Mouse (Mus musculus) heart, postnatal 14 days (tissue): ENCODE measurements around the gene Stim1. TPM values are rescaled to one million over a fixed set of nuclear protein-coding genes. Genes with fewer than 3 reads are reported as not detected.
"Not testable (repeated sequence)": the region's sequence is repeated elsewhere in the genome, so short reads cannot be mapped to it uniquely, and the experiment has no call there.

ENCODE experiments used
- DNase-seq, 2 experiments: peaks; one replicate each; pipeline ENCODE4 v3.0.0; 2021 to 2022
- intact Hi-C: fragments of 180-260 bp; cut with DNase I; formaldehyde crosslinking; loops from one replicate; pipeline ENCODE4 v1.15.1; 2025
- total RNA-seq, 2 experiments: library from RNA; stranded (reverse); gene quantifications; 2 replicates each; pipeline ENCODE4 v1.2.3; 2021

The Stim1 gene
- total RNA-seq, 2 experiments from 2014 or later: 25.8 to 30.2 TPM

GRCm38 (mm10) chr7:102248691-102249404, 18.8 kb upstream of the Stim1 start:
- intact Hi-C loops: loop anchor here (2.0 kb wide), 1 partner anchor 40 kb away; no protein-coding TSS in a partner anchor
- no peak for DNase-seq

GRCm38 (mm10) chr7:102249531-102249895, 18.1 kb upstream of the Stim1 start:
- intact Hi-C loops: loop anchor here (2.0 kb wide), 1 partner anchor 41 kb away; no protein-coding TSS in a partner anchor
- DNase-seq: no peak

GRCm38 (mm10) chr7:102249896-102250630, 17.5 kb upstream of the Stim1 start:
- DNase-seq: peak; percentile 75 to 83
- intact Hi-C loops: loop anchor here (2.0 to 5.0 kb wide), 3 partner anchors 27 to 58 kb away; no protein-coding TSS in a partner anchor

GRCm38 (mm10) chr7:102250631-102251214, 16.9 kb upstream of the Stim1 start:
- DNase-seq: peak; percentile 96
- intact Hi-C loops: loop anchor here (2.0 to 5.0 kb wide), 2 partner anchors 28 to 58 kb away; no protein-coding TSS in a partner anchor

GRCm38 (mm10) chr7:102253631-102254030, 14.0 kb upstream of the Stim1 start:
- no peak for DNase-seq
- intact Hi-C loops: loop anchor here (5.0 kb wide), 1 partner anchor 61 kb away; no protein-coding TSS in a partner anchor

GRCm38 (mm10) chr7:102255954-102256353, 11.7 kb upstream of the Stim1 start, which contains the start of gene Rhog:
Rhog (minus strand) TSS chr7:102256054.
- intact Hi-C loops: no loop called here

GRCm38 (mm10) chr7:102256636-102257035, 11.0 kb upstream of the Stim1 start:
- intact Hi-C loops: no loop called here

More at GRCm38 (mm10) chr7:102255954-102256353, 11.7 kb upstream of the Stim1 start, which contains the start of gene Rhog:
- no peak for DNase-seq

GRCm38 (mm10) chr7:102258189-102258588, 9.4 kb upstream of the Stim1 start:
- peak; percentile 80 to 90 for DNase-seq
- intact Hi-C loops: loop anchor here (2.0 kb wide), 1 partner anchor 159 kb away; no protein-coding TSS in a partner anchor

More at GRCm38 (mm10) chr7:102256636-102257035, 11.0 kb upstream of the Stim1 start:
- DNase-seq: no peak

- DNase-seq: no peak
- intact Hi-C loops: loop anchor here (2.0 kb wide), 1 partner anchor 158 kb away; no protein-coding TSS in a partner anchor
These were observed 8.9 kb upstream of the Stim1 start for GRCm38 (mm10) chr7:102258753-102259152.

- no peak for DNase-seq
- intact Hi-C loops: loop anchor here (2.0 kb wide), 1 partner anchor 157 kb away; no protein-coding TSS in a partner anchor
These were observed 7.7 kb upstream of the Stim1 start for GRCm38 (mm10) chr7:102259716-102260479.

- intact Hi-C loops: no loop called here
- no peak for DNase-seq
These were observed 7.1 kb upstream of the Stim1 start for GRCm38 (mm10) chr7:102260518-102260917.

- DNase-seq: no peak
- intact Hi-C loops: no loop called here
These were observed 4.6 kb upstream of the Stim1 start for GRCm38 (mm10) chr7:102263020-102263419.

GRCm38 (mm10) chr7:102266021-102266400, 1.6 kb upstream of the Stim1 start:
- not testable (repeated sequence) for DNase-seq
- intact Hi-C loops: loop anchor here (2.0 to 5.0 kb wide), 2 partner anchors 81 to 151 kb away; no protein-coding TSS in a partner anchor

- peak; percentile 15 to 18 for DNase-seq
- intact Hi-C loops: loop anchor here (2.0 to 5.0 kb wide), 2 partner anchors 81 to 150 kb away; no protein-coding TSS in a partner anchor
These were observed 1.1 kb upstream of the Stim1 start for GRCm38 (mm10) chr7:102266401-102267042.

- peak; percentile 94 to 97 for DNase-seq
- intact Hi-C loops: loop anchor here (2.0 to 5.0 kb wide), 2 partner anchors 80 to 150 kb away; no protein-coding TSS in a partner anchor
These were observed 460 bp upstream of the Stim1 start for GRCm38 (mm10) chr7:102267113-102267579.

GRCm38 (mm10) chr7:102268395-102268748, 766 bp downstream of the Stim1 start:
- intact Hi-C loops: loop anchor here (5.0 kb wide), 1 partner anchor 79 kb away; no protein-coding TSS in a partner anchor

GRCm38 (mm10) chr7:102272422-102272948, 4.9 kb downstream of the Stim1 start:
- intact Hi-C loops: no loop called here
- DNase-seq: peak; percentile 28 to 39

More at GRCm38 (mm10) chr7:102268395-102268748, 766 bp downstream of the Stim1 start:
- DNase-seq: no peak

- intact Hi-C loops: no loop called here
- DNase-seq: no peak
These were observed 13.8 kb downstream of the Stim1 start for GRCm38 (mm10) chr7:102281403-102281802.

GRCm38 (mm10) chr7:102282261-102282660, 14.7 kb downstream of the Stim1 start:
- intact Hi-C loops: no loop called here
- peak; percentile 53 to 69 for DNase-seq
